Mouse (Mus musculus): ENCODE measurements around the gene Lef1.

The Lef1 gene

GRCm38 (mm10) chr3:131196050-131196449, 85.8 kb downstream of the Lef1 start:
- no peak for DNase-seq (ENCODE audit: low read depth)

- no peak for DNase-seq (ENCODE audit: low read depth)
These were observed 86.3 kb downstream of the Lef1 start for GRCm38 (mm10) chr3:131196507-131197019.

DNA sequence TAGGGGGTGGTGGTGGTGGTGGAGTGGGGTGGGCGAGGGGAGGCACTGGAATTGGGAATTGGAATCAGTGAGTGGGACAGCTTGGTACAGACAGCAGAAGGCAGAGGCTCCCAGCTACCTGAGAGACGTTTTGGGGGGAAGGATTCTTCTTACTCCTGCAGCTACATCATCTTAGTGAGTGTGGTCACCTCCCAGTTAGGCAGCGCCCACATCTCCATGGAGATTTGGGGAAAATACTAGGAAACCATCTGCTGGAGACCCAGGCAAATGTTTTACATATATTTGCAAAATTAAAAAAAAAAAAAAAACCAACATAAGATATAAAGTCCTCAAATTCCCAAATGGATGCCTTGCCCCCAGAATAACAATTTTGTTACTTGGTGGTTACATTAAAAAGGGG, 88.7 kb downstream of the Lef1 start:
- no peak for DNase-seq (ENCODE audit: low read depth)

- DNase-seq (ENCODE audit: low read depth): no peak
These were observed 89.5 kb downstream of the Lef1 start for GRCm38 (mm10) chr3:131199590-131200288.

GRCm38 (mm10) chr3:131202311-131202710, 92.0 kb downstream of the Lef1 start:
- no peak for DNase-seq (ENCODE audit: low read depth)

DNA sequence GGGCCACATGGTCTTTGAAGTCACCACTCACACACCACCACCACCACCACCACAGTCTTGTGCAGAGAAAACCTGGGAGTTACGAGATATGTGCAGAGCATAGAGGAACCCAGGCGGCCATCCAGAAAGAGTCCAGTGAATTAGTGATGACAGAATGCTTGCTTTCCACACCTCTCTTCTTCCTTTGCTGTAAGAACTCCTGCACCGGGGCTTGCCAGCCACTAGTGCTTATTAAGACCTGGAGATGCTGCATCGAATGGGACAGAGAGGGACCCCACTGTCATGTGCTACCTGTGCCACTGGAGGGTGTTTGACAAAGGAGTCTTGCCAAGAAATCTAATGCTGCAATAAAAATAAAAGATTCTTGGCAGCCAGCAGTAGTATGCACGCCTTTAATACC, 97.6 kb downstream of the Lef1 start:
- DNase-seq (ENCODE audit: low read depth): no peak

DNA sequence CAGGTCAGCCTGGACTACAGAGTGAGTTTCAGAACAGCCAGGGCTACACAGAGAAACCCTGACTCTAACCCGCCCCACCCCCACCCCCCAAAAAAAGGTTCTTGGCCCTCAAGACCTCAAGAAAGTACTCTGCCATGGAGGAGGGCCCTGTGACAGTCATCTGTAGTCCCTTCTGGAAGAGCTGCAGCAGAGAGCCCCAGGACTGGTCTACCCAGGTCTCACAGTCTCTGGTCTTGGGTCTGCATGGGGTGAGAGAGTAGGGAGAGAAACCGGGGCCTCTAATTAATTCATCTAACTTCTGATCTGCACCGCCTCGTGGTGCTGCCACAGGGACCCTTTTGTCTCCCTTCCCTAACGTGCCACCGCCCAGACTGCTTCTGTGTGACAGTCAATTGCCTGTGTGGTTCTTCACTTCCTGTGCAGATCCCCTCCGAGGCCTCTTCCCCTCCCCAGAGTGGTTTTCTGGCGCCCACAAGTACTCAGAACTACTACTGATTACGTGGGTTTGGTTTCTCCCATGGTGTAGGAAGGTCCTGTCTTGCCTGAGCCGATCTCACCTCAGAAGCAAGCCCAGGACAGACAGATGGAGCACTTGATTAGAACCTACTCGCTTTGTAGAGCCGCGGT, 98.1 kb downstream of the Lef1 start:
- no peak for DNase-seq (ENCODE audit: low read depth)

- no peak for DNase-seq (ENCODE audit: low read depth)
These were observed 101.9 kb downstream of the Lef1 start for GRCm38 (mm10) chr3:131212200-131212599.

- no peak for DNase-seq (ENCODE audit: low read depth)
These were observed 103.9 kb downstream of the Lef1 start for GRCm38 (mm10) chr3:131214060-131214658.

- DNase-seq (ENCODE audit: low read depth): peak; percentile 9
These were observed 104.6 kb downstream of the Lef1 start for GRCm38 (mm10) chr3:131214841-131215240.

DNA sequence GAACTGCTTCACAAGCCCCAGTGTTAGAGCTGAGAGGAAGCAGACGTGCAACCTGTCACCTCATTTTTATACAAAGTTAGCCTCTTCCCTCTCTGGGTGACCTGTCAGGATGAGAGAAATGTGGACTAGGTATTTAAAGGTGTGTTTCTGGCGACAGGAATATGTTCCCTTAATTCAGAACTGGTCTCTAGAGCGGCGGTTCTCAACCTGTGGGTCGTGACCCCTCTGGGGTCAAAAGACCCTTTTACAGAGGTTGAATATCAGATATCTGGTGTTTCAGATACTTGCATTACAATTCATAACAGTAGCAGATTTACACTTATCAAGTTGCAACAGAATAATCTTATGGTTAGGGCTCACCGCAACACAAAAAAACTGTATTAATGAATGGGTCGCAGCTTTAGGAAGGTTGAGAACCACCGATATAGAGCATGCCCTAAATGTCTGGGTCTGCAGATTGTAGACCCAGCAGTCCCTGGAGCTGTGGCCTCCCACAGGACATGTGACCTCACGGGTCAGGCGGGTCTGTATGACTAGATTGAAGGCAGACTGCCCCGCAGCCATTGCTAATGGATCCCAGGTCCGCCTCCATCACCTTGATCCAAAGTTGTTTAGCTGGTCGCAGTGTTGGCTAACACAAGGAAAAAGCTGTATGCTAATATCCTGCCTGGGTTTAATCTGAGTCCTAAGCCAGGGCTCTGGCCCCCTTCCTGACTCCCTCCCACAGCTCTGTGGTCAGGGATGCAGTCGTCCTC, 108.5 kb downstream of the Lef1 start:
- no peak for DNase-seq (ENCODE audit: low read depth)

- DNase-seq (ENCODE audit: low read depth): no peak
These were observed 117.8 kb downstream of the Lef1 start for GRCm38 (mm10) chr3:131228083-131228482.

DNA sequence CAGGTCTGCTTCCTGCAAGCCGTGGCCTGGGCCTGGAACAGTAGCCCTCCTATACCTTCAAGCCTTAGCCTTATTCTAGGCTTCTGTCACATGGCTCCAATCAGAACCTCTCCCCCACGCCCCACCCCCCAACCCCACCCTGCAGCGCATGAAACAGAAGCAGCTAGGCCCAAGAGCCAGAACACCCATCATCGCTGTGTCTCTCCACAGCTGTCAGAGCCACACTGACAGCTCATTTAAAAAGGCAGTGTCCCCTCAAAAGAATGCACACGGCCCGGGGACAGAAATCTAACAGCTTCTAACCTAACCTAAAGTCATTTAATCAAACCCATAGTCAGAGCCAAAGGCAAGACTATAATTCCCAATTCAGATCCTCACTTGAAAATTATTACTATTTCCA, 126.8 kb downstream of the Lef1 start:
- no peak for DNase-seq (ENCODE audit: low read depth)

DNA sequence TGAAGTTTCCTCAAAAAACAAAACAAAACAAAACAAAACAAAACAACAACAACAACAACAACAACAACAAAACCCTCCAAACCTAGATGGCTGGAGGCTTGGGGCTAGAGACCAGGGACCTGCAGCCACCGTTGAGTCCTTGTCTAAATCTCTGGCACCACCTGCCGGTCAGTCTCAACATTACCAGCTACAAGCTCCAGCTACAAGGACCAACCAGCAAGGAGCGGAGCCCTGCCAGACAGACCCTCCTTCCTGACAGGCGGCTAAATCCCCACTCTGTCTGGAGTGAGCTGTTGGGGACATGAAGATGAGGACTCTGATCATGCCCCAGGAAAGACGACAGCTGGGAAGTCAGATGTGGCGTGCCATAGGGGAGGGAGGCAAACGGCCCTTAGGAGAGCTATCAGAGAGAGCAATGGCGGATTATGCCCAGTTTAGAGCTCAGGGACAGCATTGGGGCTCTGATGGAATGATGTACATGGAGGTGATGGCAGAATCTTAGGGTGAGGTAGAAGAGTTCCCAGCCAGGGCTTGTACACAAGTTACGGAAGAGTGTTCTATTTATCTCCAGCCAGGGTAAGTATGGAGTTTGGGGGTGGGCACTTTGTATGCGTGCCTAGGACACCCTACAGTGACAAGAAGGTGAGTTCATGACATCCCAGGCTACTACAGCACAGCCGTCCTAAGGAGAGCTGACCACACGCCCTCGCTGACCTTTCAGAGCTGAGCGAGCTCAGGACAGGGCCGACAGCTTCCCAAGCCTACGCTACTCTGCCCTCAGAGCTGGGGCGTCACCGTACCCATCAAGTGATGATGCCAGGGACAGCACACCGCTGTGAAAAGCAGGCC, 127.7 kb downstream of the Lef1 start:
- peak; percentile 44 for DNase-seq (ENCODE audit: low read depth)

DNA sequence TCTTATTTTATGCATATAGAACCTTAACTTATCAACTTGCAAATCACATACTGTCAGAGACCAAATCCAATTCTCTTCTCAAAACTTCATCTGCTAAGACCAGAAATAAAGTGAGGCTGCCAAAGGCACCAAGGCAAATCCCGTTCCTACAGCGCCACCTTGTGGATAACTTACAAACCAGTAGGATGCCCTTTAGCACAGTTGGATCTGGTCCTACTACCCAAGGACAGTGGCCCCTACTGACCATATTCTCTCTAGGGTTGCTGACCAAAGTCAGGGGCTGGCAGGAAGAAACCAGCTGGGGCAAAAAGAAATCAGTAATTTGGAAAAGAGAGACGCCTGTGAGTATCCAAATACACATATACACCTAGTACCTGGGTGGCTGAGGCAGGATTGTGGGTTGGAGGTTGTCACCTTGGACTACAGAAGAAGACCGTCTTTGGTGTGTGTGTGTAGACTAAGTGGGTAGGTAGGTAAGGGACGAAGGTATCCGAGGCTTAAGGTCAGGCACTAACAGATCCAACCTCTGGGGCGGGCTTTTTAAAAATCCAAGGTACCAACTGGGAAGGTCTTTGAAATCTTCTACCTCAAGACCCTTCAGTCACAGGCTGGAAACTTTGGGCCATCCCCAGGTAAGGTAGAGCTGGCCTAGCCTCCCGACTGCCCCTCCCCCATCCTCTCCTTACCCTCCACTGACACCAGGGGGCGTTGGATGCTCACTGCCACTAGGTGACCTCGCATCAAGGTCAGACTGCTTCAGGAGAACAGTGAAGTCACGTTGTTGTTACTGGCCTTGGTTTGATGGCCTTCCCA, 135.7 kb downstream of the Lef1 start:
- peak; percentile 40 for DNase-seq (ENCODE audit: low read depth)

DNA sequence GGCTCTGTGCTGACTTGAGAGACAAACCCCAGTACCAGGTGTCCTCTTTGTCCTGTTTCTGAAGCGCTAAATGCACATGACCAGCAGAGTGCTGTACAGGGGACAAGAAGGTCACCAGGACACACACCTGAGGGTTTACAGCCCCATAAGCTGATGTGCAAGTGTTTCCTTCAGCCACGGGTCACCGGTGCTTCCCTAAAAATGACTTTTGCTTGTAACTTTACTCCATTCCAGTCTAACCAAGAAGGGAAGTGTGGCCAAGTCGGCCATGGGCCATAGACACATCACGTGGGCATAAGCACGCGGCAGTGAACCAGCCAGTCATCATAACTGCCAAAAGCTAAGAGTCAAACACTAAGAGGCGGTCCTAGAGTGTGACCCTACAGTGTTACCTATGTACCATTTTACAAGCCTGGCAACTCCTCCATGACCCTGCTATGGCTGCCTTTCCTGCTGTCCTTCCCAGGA, 136.3 kb downstream of the Lef1 start:
- DNase-seq (ENCODE audit: low read depth): no peak

- no peak for DNase-seq (ENCODE audit: low read depth)
These were observed 137.2 kb downstream of the Lef1 start for GRCm38 (mm10) chr3:131247447-131247846.

- no peak for DNase-seq (ENCODE audit: low read depth)
These were observed 137.6 kb downstream of the Lef1 start for GRCm38 (mm10) chr3:131247851-131248250.

- DNase-seq (ENCODE audit: low read depth): no peak
These were observed 138.2 kb downstream of the Lef1 start for GRCm38 (mm10) chr3:131248444-131248843.

GRCm38 (mm10) chr3:131250283-131250682, 140.0 kb downstream of the Lef1 start:
- no peak for DNase-seq (ENCODE audit: low read depth)

DNA sequence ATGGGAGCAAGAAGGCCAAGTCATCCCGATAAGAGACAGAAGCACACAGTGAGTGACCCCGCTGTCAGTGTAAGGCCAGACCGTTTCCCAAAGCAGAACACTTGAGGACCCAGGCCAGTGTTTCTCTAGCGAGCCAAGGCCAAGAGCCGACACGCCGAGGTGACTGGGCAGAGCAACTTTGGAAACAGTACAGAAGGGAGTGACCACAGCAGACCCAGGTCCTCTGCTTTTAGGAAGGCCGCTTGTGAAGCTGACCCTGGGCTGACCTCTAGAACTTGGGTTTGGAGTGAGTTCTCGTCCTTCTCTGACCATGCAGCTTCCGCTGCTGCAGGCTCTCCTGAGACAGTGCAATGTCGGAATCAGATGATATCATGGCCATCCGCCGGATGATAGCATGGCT, 140.7 kb downstream of the Lef1 start:
- no peak for DNase-seq (ENCODE audit: low read depth)
